Mouse (Mus musculus) cerebellum, postnatal 4 days (tissue): Measurements from ENCODE around the gene Ppt2.
A peak's percentile ranks its signal among the peaks of the same experiment; 100 is the strongest.

Experiments
- DNase-seq, 2 experiments: peaks; one replicate each; pipeline ENCODE4 v3.0.0; 2022; ENCODE audit warnings: low spot score in 2 of 2, mixed read lengths in 1 of 2

The Ppt2 gene

GRCm38 (mm10) chr17:34639461-34640255 lies 11.3 kb upstream of the Ppt2 start:
- DNase-seq: no peak

- DNase-seq: no peak
These were observed 9.1 kb upstream of the Ppt2 start for GRCm38 (mm10) chr17:34637459-34637858.

- no peak for DNase-seq
These were observed 7.4 kb upstream of the Ppt2 start for GRCm38 (mm10) chr17:34635671-34636070.

- no peak for DNase-seq
These were observed 4.0 kb upstream of the Ppt2 start for GRCm38 (mm10) chr17:34632261-34632691.

GRCm38 (mm10) chr17:34631647-34632046 lies 3.3 kb upstream of the Ppt2 start:
- DNase-seq: no peak

GRCm38 (mm10) chr17:34630761-34631301 lies 2.5 kb upstream of the Ppt2 start:
- DNase-seq: no peak

- DNase-seq: no peak
These were observed 1.7 kb upstream of the Ppt2 start for GRCm38 (mm10) chr17:34629796-34630603.

- DNase-seq: no peak
These were observed 976 bp upstream of the Ppt2 start, which contains the start of gene Prrt1 for GRCm38 (mm10) chr17:34629221-34629751. Gene Prrt1, plus strand, starts transcription at chr17:34629533.

- DNase-seq: no peak
These were observed 296 bp upstream of the Ppt2 start for GRCm38 (mm10) chr17:34628644-34628967.

- peak; percentile 64 to 80 for DNase-seq
These were observed 992 bp downstream of the Ppt2 start for GRCm38 (mm10) chr17:34627093-34627942.

GRCm38 (mm10) chr17:34626773-34627092 lies 1.6 kb downstream of the Ppt2 start:
- peak in 1 of 2 experiments; percentile 55 for DNase-seq

GRCm38 (mm10) chr17:34626062-34626772 lies 2.1 kb downstream of the Ppt2 start:
- DNase-seq: no peak

GRCm38 (mm10) chr17:34624981-34625380 lies 3.3 kb downstream of the Ppt2 start:
- DNase-seq: no peak

GRCm38 (mm10) chr17:34623161-34623560 lies 5.1 kb downstream of the Ppt2 start:
- DNase-seq: no peak

- no peak for DNase-seq
These were observed 7.3 kb downstream of the Ppt2 start for GRCm38 (mm10) chr17:34621006-34621405.

GRCm38 (mm10) chr17:34618999-34619398 lies 9.3 kb downstream of the Ppt2 start:
- peak in 1 of 2 experiments; percentile 57 for DNase-seq

- DNase-seq: no peak
These were observed 12.4 kb downstream of the Ppt2 start, which contains the start of gene Egfl8 for GRCm38 (mm10) chr17:34615871-34616270. Gene Egfl8, minus strand, starts transcription at chr17:34615971.

- DNase-seq: no peak
These were observed 14.5 kb downstream of the Ppt2 start for GRCm38 (mm10) chr17:34613830-34614229.

GRCm38 (mm10) chr17:34613054-34613645 lies 15.2 kb downstream of the Ppt2 start:
- DNase-seq: no peak

GRCm38 (mm10) chr17:34611050-34611449 lies 17.3 kb downstream of the Ppt2 start:
- DNase-seq: no peak
